Mouse (Mus musculus) spleen, adult 2 months (tissue): Measurements from ENCODE around the gene Gm20388. TPM values are rescaled to one million over a fixed set of nuclear protein-coding genes. Genes with fewer than 3 reads are reported as not detected.

Experiments
- DNase-seq, 2 experiments: peaks; one replicate each; pipeline versions ENCODE4 v3.0.0 to v3.0.0-alpha.2; 2012 to 2021; ENCODE audit warnings: low spot score in 2 of 2, low read depth in 1 of 2
- H3K27ac ChIP-seq: fragments of 200-500 bp; 2 replicates; pipeline ENCODE4 v1.5.1; 2012; ENCODE audit warnings: low read length, inconsistent platforms; ENCODE audit not compliant: insufficient read depth
- H3K27me3 ChIP-seq: fragments of 200-500 bp; 2 replicates; pipeline ENCODE4 v1.6.1; 2012; ENCODE audit warnings: mild to moderate bottlenecking, moderate library complexity, low read length, inconsistent platforms; ENCODE audit not compliant: control insufficient read depth, insufficient read depth
- H3K36me3 ChIP-seq: fragments of 200-500 bp; 2 replicates; pipeline ENCODE4 v1.6.1; 2012; ENCODE audit warnings: mild to moderate bottlenecking, low read length, inconsistent platforms; ENCODE audit not compliant: control insufficient read depth, insufficient read depth
- H3K4me1 ChIP-seq: fragments of 200-500 bp; 2 replicates; pipeline ENCODE4 v1.6.1; 2011; ENCODE audit warnings: inconsistent platforms; ENCODE audit not compliant: control insufficient read depth, insufficient read depth, insufficient read length
- H3K4me3 ChIP-seq: fragments of 200-500 bp; 2 replicates; pipeline ENCODE4 v1.5.1; 2011; ENCODE audit warnings: mild to moderate bottlenecking, inconsistent platforms; ENCODE audit not compliant: insufficient read depth, insufficient read length; ENCODE audit errors: extremely low read depth
- CTCF ChIP-seq: fragments of 200-500 bp; IDR thresholded peaks from 2 replicates; pipeline ENCODE4 v1.5.1; 2011; ENCODE audit warnings: mild to moderate bottlenecking, inconsistent platforms; ENCODE audit not compliant: insufficient read depth, insufficient read length, insufficient replicate concordance; ENCODE audit errors: extremely low read depth
- POLR2A ChIP-seq: fragments of 200-500 bp; IDR thresholded peaks from 2 replicates; pipeline ENCODE4 v1.6.1; 2011; ENCODE audit warnings: low read depth, low read length, inconsistent platforms
- WGBS: fragments of 180-500 bp; shearing (Covaris S2); methylation state at CpG from one replicate; pipeline ENCODE4 v1.1.7; 2018; 5-methylcytosine and 5-hydroxymethylcytosine counted together
- polyA plus RNA-seq: library from polyadenylated mRNA; depleted of rRNA; stranded (reverse); fragments of >200 nt; gene quantifications from 2 replicates; pipeline ENCODE4 v1.2.3, GENCODE M21; 2012

Gm20388 gene
- polyA plus RNA-seq, 1 experiment, result 26.1 TPM

- no peak overlapping the region for H3K27ac ChIP-seq
These were observed 715.8 kb downstream of the Gm20388 start for GRCm38 (mm10) chr8:120626461-120626860.

GRCm38 (mm10) chr8:120627298-120627697 lies 716.7 kb downstream of the Gm20388 start:
- H3K36me3 ChIP-seq, result no peaks in the 10 kb centered on the region
- no peaks in the 10 kb centered on the region for H3K27me3 ChIP-seq
- TF ChIP-seq POLR2A (no peak), CTCF (no peak)
- no peak overlapping the region for H3K4me3 ChIP-seq
- WGBS, result 92% methylated on average over 5 of the region's 5 CpGs
- DNase-seq, result no peak
- no peaks in the 10 kb centered on the region for H3K4me1 ChIP-seq
- no peak overlapping the region for H3K27ac ChIP-seq

More at GRCm38 (mm10) chr8:120626461-120626860, 715.8 kb downstream of the Gm20388 start:
- Histone ChIP-seq H3K4me3 (no peak overlapping the region), H3K36me3 (no peaks in the 10 kb centered on the region), H3K27me3 (no peaks in the 10 kb centered on the region), H3K4me1 (no peaks in the 10 kb centered on the region)
- DNase-seq, result no peak
- TF ChIP-seq CTCF, result no peak
- no peak for TF ChIP-seq POLR2A
- WGBS, result 89% methylated on average over 11 of the region's 11 CpGs

- TF ChIP-seq POLR2A, result no peak
- no peak for TF ChIP-seq CTCF
- 81% methylated on average over 5 of the region's 5 CpGs for WGBS
These were observed 719.4 kb downstream of the Gm20388 start for GRCm38 (mm10) chr8:120630031-120630430.

GRCm38 (mm10) chr8:120630848-120631247 lies 720.2 kb downstream of the Gm20388 start:
- Histone ChIP-seq H3K4me3 (no peak overlapping the region), H3K36me3 (no peaks in the 10 kb centered on the region), H3K27me3 (peaks cover 2% of the 10 kb centered on the region; the same call in 1 of the 2 replicates), H3K4me1 (peaks cover 3% of the 10 kb centered on the region; the same call in 1 of the 2 replicates), H3K27ac (no peak overlapping the region)
- WGBS, result 80% methylated on average over 6 of the region's 6 CpGs
- no peak for DNase-seq
- TF ChIP-seq CTCF (no peak), POLR2A (no peak)

More at GRCm38 (mm10) chr8:120630031-120630430, 719.4 kb downstream of the Gm20388 start:
- Histone ChIP-seq H3K27me3 (peaks cover 2% of the 10 kb centered on the region; the same call in 1 of the 2 replicates), H3K4me1 (peaks cover 3% of the 10 kb centered on the region; the same call in 1 of the 2 replicates), H3K36me3 (no peaks in the 10 kb centered on the region), H3K4me3 (no peak overlapping the region), H3K27ac (no peak overlapping the region)
- DNase-seq, result no peak

GRCm38 (mm10) chr8:120631441-120632375 lies 721.1 kb downstream of the Gm20388 start:
- Histone ChIP-seq H3K4me3 (no peak overlapping the region), H3K4me1 (peaks cover 3% of the 10 kb centered on the region; the same call in 1 of the 2 replicates), H3K27ac (no peak overlapping the region), H3K27me3 (peaks cover 2% of the 10 kb centered on the region; the same call in 1 of the 2 replicates), H3K36me3 (no peaks in the 10 kb centered on the region)
- 89% methylated on average over 21 of the region's 21 CpGs for WGBS
- DNase-seq, result no peak
- TF ChIP-seq POLR2A (no peak), CTCF (no peak)

- Histone ChIP-seq H3K27ac (no peak overlapping the region), H3K4me1 (peaks cover 3% of the 10 kb centered on the region; the same call in 1 of the 2 replicates), H3K27me3 (peaks cover 2% of the 10 kb centered on the region; the same call in 1 of the 2 replicates), H3K36me3 (no peaks in the 10 kb centered on the region), H3K4me3 (no peak overlapping the region)
- WGBS, result 68% methylated on average over 17 of the region's 17 CpGs
- DNase-seq, result no peak
- TF ChIP-seq CTCF (no peak), POLR2A (no peak)
These were observed 722.5 kb downstream of the Gm20388 start for GRCm38 (mm10) chr8:120632969-120633664.
